Mouse (Mus musculus) lung, embryonic 16.5 days (tissue): ENCODE data around the gene Atp8b5. TPM values are rescaled to one million over a fixed set of nuclear protein-coding genes. Genes with fewer than 3 reads are reported as not detected.

Experiments
- ATAC-seq: fragments of 200-750 bp; cut with Nextera tagmentation; 2 replicates; pipeline ENCODE4 v1.8.0; 2017; ENCODE audit warnings: low read depth, mild to moderate bottlenecking, moderate library complexity
- H3K27ac ChIP-seq: fragments of 300-500 bp; sonication (generic); 2 replicates; pipeline ENCODE4 v1.5.1; 2014; ENCODE audit warnings: mild to moderate bottlenecking, control low read depth, low read length
- H3K27me3 ChIP-seq: fragments of 300-500 bp; sonication (generic); 2 replicates; pipeline ENCODE4 v1.6.1; 2014; ENCODE audit warnings: low read depth, low read length, mixed read lengths; ENCODE audit not compliant: control insufficient read depth, insufficient read depth
- H3K36me3 ChIP-seq: fragments of 300-500 bp; sonication (generic); 2 replicates; pipeline ENCODE4 v1.6.1; 2014; ENCODE audit warnings: low read length; ENCODE audit not compliant: control insufficient read depth, insufficient read depth
- H3K4me1 ChIP-seq: fragments of 300-500 bp; sonication (generic); replicated peaks from 2 replicates; pipeline ENCODE4 v1.6.1; 2014; ENCODE audit warnings: low read length, mixed read lengths; ENCODE audit not compliant: control insufficient read depth, insufficient read depth
- H3K4me2 ChIP-seq: fragments of 300-500 bp; sonication (generic); 2 replicates; pipeline ENCODE4 v1.6.1; 2014; ENCODE audit warnings: low read depth, low read length, control low read depth
- H3K4me3 ChIP-seq: fragments of 300-500 bp; sonication (generic); 2 replicates; pipeline ENCODE4 v1.5.1; 2014; ENCODE audit warnings: mild to moderate bottlenecking, low read length, control low read depth
- H3K9ac ChIP-seq: fragments of 300-500 bp; sonication (generic); 2 replicates; pipeline ENCODE4 v1.6.1; 2014; ENCODE audit warnings: low read length, control low read depth
- H3K9me3 ChIP-seq: fragments of 300-500 bp; sonication (generic); 2 replicates; pipeline ENCODE4 v1.6.1; 2016; ENCODE audit warnings: low read length; ENCODE audit not compliant: control insufficient read depth
- WGBS: fragments of 180-500 bp; shearing (Covaris S2); extraction: QIAGEN DNeasy Blood & Tissue Kit; methylation state at CpG from one replicate; pipeline ENCODE4 v1.1.7; 2014; 5-methylcytosine and 5-hydroxymethylcytosine counted together
- polyA plus RNA-seq: library from polyadenylated mRNA; unstranded; fragments of >200 nt; fragmentation: Nextera tagmentation; extraction: Ambion mirVana; gene quantifications from 2 replicates; pipeline ENCODE4 v1.2.1, GENCODE M21; 2015

The Atp8b5 gene
- polyA plus RNA-seq, 1 experiment from 2014 or later: 0.39 TPM

DNA sequence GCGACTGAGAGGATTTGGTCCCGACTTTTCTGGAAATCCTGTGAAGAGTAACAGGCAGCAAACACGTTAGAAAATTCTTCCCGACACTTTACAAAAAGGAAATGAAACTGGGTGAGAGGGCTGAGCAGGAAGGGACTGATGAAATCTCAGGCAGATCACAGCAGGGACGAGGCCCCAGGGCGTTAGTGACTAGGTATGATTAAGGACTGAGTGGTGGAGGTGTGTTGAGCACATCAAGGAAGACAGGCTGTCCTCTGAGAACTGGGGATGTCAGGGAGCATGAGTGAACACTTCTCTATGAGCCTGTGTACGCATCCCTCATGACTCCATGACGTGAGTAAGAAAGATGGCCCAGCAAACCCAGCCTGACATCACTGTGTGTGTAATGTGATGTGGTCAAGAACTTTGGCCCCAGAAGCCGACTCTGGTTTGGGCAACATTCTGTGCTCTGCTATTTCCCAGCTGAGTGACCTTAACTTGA is 152.9 kb downstream of the Atp8b5 start:
- Histone ChIP-seq H3K36me3 (peaks cover 47% of the 10 kb centered on the region), H3K9ac (no peak overlapping the region), H3K27ac (peak overlapping the region; percentile 70), H3K4me3 (no peak overlapping the region), H3K9me3 (no peaks in the 10 kb centered on the region), H3K4me2 (no peak overlapping the region), H3K4me1 (peaks cover 34% of the 10 kb centered on the region), H3K27me3 (no peaks in the 10 kb centered on the region)
- WGBS: 49% methylated on average over 9 of the region's 9 CpGs
- peak; percentile 10 for ATAC-seq

DNA sequence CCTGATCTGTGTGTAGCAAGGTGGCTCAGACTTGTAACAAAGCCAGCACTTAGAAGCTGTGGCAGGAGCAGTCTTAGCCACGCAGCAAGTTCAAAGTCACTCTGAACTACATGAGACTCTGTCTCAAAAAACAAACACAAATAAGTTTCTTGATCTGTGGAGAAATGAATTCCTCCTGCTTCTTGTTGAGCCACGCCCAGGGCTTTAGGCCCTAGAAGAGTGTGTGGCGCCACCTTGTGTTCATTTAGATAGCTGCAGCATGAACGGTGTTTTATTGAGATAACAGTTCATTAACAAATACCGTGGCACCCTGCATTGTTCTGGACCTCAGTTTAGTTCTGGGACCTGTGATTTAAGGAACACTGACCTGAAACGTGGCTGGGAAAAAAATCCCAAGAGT is 153.3 kb downstream of the Atp8b5 start:
- WGBS: under 1% methylated on average over 6 of the region's 6 CpGs

DNA sequence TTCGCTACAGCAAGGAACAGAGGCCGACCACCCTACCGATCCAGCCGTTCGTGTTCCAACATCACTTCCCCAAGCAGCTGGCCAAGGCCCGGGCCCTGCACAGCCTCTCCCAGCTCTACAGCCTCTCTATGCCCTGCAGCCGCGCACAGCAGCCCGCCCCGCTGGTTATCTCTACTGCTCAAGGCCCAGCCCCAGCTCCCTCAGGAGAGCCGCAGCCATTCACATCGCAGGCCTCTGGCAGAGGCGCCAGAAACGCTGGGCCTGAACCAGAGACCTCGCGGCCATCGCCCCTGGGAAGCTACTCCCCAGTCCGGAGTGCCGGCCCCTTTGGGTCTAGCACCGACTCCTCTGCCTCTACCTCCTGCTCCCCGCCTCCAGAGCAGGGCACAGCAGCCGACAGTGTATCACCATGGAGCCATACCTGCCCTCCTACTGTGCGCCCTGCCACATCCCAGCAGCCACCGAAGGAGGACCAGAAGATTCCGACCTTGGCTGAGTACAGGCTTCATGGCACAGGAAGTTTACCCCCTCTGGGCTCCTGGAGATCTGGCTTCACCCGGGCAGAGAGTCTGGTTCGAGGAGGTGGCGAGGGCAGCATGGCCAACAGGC is 154.8 kb downstream of the Atp8b5 start:
- H3K9ac ChIP-seq: no peak overlapping the region
- peaks cover 2% of the 10 kb centered on the region; the same call in 1 of the 2 replicates for H3K27me3 ChIP-seq
- H3K4me2 ChIP-seq: no peak overlapping the region
- H3K9me3 ChIP-seq: no peaks in the 10 kb centered on the region
- no peak for ATAC-seq
- peaks cover 34% of the 10 kb centered on the region for H3K4me1 ChIP-seq
- H3K4me3 ChIP-seq: no peak overlapping the region
- peaks cover 42% of the 10 kb centered on the region for H3K36me3 ChIP-seq
- WGBS: 78% methylated on average over 28 of the region's 28 CpGs
- no peak overlapping the region for H3K27ac ChIP-seq

More for the DNA sequence above, 153.3 kb downstream of the Atp8b5 start:
- Histone ChIP-seq H3K27ac (peak overlapping the region; percentile 70), H3K9me3 (no peaks in the 10 kb centered on the region), H3K4me2 (no peak overlapping the region), H3K27me3 (no peaks in the 10 kb centered on the region), H3K9ac (no peak overlapping the region), H3K4me1 (peaks cover 34% of the 10 kb centered on the region), H3K4me3 (no peak overlapping the region), H3K36me3 (peaks cover 48% of the 10 kb centered on the region)
- ATAC-seq: peak; percentile 37

Other genes starting within 250 kb of the Atp8b5 start
- 21.8 and 24.8 TPM in 2 replicates for gene Pigo, start 241.3 kb upstream of the Atp8b5 start, polyA plus RNA-seq
- gene Stoml2, start 235.4 kb upstream of the Atp8b5 start, polyA plus RNA-seq: 286 and 289 TPM in 2 replicates
- 9.6 and 11.7 TPM in 2 replicates for gene Fam214b, start 220.9 kb upstream of the Atp8b5 start, polyA plus RNA-seq
- gene Unc13b, start 208.2 kb upstream of the Atp8b5 start, polyA plus RNA-seq: 5.4 and 6.5 TPM in 2 replicates
- gene Rusc2, start 114.8 kb downstream of the Atp8b5 start, polyA plus RNA-seq: 12.9 and 15.1 TPM in 2 replicates
- gene Fam166b, start 162.0 kb downstream of the Atp8b5 start, polyA plus RNA-seq: 0.87 and 1.4 TPM in 2 replicates
- gene Tesk1, start 174.8 kb downstream of the Atp8b5 start, polyA plus RNA-seq: 2.2 and 3.4 TPM in 2 replicates
- gene Cd72, start 187.5 kb downstream of the Atp8b5 start, polyA plus RNA-seq: 2.0 and 3.0 TPM in 2 replicates
- 0.25 and 0.74 TPM in 2 replicates for gene Sit1, start 216.6 kb downstream of the Atp8b5 start, polyA plus RNA-seq
- 73.7 and 73.8 TPM in 2 replicates for gene Ccdc107, start 225.7 kb downstream of the Atp8b5 start, polyA plus RNA-seq
- gene Arhgef39, start 232.5 kb downstream of the Atp8b5 start, polyA plus RNA-seq: 47.7 and 56.1 TPM in 2 replicates
- 5.5 and 6.4 TPM in 2 replicates for gene Car9, start 239.8 kb downstream of the Atp8b5 start, polyA plus RNA-seq